Mouse (Mus musculus) intestine, embryonic 16.5 days (tissue): ENCODE data around the gene Gpr137. TPM values are rescaled to one million over a fixed set of nuclear protein-coding genes. Genes with fewer than 3 reads are reported as not detected.

Experiments
- ATAC-seq: fragments of 200-750 bp; cut with Nextera tagmentation; 2 replicates; pipeline ENCODE4 v1.8.0; 2017; ENCODE audit warnings: moderate TSS enrichment, moderate library complexity
- H3K27ac ChIP-seq: fragments of 300-500 bp; sonication (generic); 2 replicates; pipeline ENCODE4 v1.5.1; 2014; ENCODE audit warnings: mild to moderate bottlenecking, low read length
- H3K27me3 ChIP-seq: fragments of 300-500 bp; sonication (generic); replicated peaks from 2 replicates; pipeline ENCODE4 v1.6.1; 2014; ENCODE audit warnings: low read length, control low read depth, mixed read lengths; ENCODE audit not compliant: control insufficient read depth, insufficient read depth
- H3K36me3 ChIP-seq: fragments of 300-500 bp; sonication (generic); 2 replicates; pipeline ENCODE4 v1.6.1; 2014; ENCODE audit warnings: low read length, control low read depth; ENCODE audit not compliant: control insufficient read depth, insufficient read depth
- H3K4me1 ChIP-seq: fragments of 300-500 bp; sonication (generic); 2 replicates; pipeline ENCODE4 v1.6.1; 2014; ENCODE audit warnings: low read length, control low read depth, mixed read lengths; ENCODE audit not compliant: control insufficient read depth, insufficient read depth
- H3K4me2 ChIP-seq: fragments of 300-500 bp; sonication (generic); 2 replicates; pipeline ENCODE4 v1.6.1; 2014; ENCODE audit warnings: low read depth, low read length, control low read depth
- H3K4me3 ChIP-seq: fragments of 300-500 bp; sonication (generic); 2 replicates; pipeline ENCODE4 v1.5.1; 2014; ENCODE audit warnings: mild to moderate bottlenecking, low read length
- H3K9ac ChIP-seq: fragments of 300-500 bp; sonication (generic); 2 replicates; pipeline ENCODE4 v1.6.1; 2014; ENCODE audit warnings: low read depth, low read length
- H3K9me3 ChIP-seq: fragments of 300-500 bp; sonication (generic); 2 replicates; pipeline ENCODE4 v1.6.1; 2016; ENCODE audit warnings: low read length, control low read depth; ENCODE audit not compliant: control insufficient read depth
- WGBS: fragments of 180-500 bp; shearing (Covaris S2); extraction: QIAGEN DNeasy Blood & Tissue Kit; methylation state at CpG from one replicate; pipeline ENCODE4 v1.1.7; 2014; 5-methylcytosine and 5-hydroxymethylcytosine counted together
- polyA plus RNA-seq: library from polyadenylated mRNA; unstranded; fragments of >200 nt; fragmentation: Nextera tagmentation; extraction: Ambion mirVana; gene quantifications from 2 replicates; pipeline ENCODE4 v1.2.1, GENCODE M21; 2015

Gene Gpr137
- polyA plus RNA-seq, 1 experiment from 2014 or later = 21.1 TPM

GRCm38 (mm10) chr19:6919431-6919830 lies 22.8 kb downstream of the Gpr137 start:
- Histone ChIP-seq H3K36me3 (0 out of 2 replicates have a peak, but pooled peaks cover 2% of the 10 kb centered on the region), H3K9ac (peak overlapping the region; percentile 90), H3K27ac (peak overlapping the region; percentile 98), H3K27me3 (peaks cover 7% of the 10 kb centered on the region; the same call in 1 of the 2 replicates), H3K9me3 (no peaks in the 10 kb centered on the region), H3K4me3 (peak overlapping the region; percentile 86), H3K4me1 (peaks cover 22% of the 10 kb centered on the region), H3K4me2 (peak overlapping the region; percentile 85)
- no peak for ATAC-seq

- Histone ChIP-seq H3K27ac (peak overlapping the region; percentile 62; the same call in 1 of the 2 replicates), H3K4me1 (peaks cover 22% of the 10 kb centered on the region), H3K9me3 (no peaks in the 10 kb centered on the region), H3K27me3 (peaks cover under 1% of the 10 kb centered on the region; the same call in 1 of the 2 replicates), H3K4me3 (no peak overlapping the region), H3K4me2 (0 out of 2 replicates have a peak overlapping the region, but pooled peaks have one; percentile 4), H3K36me3 (peaks cover 3% of the 10 kb centered on the region), H3K9ac (no peak overlapping the region)
- ATAC-seq = no peak
- WGBS = 65% methylated on average over 4 of the region's 4 CpGs
These were observed 24.0 kb downstream of the Gpr137 start for GRCm38 (mm10) chr19:6918321-6918720.

GRCm38 (mm10) chr19:6916496-6916895 lies 25.8 kb downstream of the Gpr137 start:
- Histone ChIP-seq H3K9me3 (no peaks in the 10 kb centered on the region), H3K9ac (no peak overlapping the region), H3K36me3 (peaks cover 21% of the 10 kb centered on the region), H3K27me3 (no peaks in the 10 kb centered on the region), H3K4me2 (no peak overlapping the region), H3K4me1 (peaks cover 21% of the 10 kb centered on the region), H3K27ac (no peak overlapping the region), H3K4me3 (no peak overlapping the region)
- 83% methylated on average over 4 of the region's 4 CpGs for WGBS
- no peak for ATAC-seq

DNA sequence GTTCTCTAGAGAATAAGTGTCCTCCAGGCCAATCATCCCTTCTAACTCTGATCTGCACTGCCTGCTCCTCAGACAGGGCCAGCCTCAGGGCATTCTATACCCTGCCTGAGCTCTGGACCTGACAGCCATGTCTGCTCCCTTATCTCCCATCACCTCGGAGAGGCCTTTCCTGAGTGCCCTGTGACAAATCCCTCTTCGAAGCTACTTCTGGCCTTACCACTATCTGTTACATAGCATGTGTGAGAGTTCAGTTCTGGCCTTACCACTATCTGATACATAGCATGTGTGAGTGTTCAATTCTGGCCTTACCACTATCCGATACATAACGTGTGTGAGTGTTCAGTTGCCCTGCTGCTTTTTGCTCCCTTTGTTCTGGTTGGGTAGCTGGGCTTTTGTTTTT lies 27.0 kb downstream of the Gpr137 start:
- peaks cover 21% of the 10 kb centered on the region for H3K4me1 ChIP-seq
- WGBS = 84% methylated on average over 4 of the region's 4 CpGs
- peaks cover 22% of the 10 kb centered on the region for H3K36me3 ChIP-seq
- no peak overlapping the region for H3K9ac ChIP-seq
- no peak overlapping the region for H3K27ac ChIP-seq
- no peak overlapping the region for H3K4me3 ChIP-seq
- no peak for ATAC-seq
- H3K4me2 ChIP-seq = no peak overlapping the region
- no peaks in the 10 kb centered on the region for H3K9me3 ChIP-seq
- H3K27me3 ChIP-seq = no peaks in the 10 kb centered on the region

DNA sequence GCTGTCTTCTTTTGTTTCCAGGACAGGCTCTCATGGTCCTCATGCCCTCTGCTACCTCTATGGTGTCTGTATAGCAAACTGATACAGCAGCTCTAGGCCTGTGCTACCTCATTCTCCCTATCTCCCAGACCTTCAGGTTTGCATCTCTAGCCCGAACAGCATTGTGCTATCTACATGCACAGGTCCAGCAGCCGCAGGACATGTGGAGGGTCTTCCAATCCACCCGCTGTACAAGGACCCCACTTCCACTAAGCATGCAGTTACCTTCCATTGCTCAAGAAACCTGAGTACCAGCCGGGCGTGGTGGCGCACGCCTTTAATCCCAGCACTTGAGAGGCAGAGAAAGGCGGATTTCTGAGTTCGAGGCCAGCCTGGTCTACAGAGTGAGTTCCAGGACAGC lies 27.7 kb downstream of the Gpr137 start:
- ATAC-seq = no peak
- H3K27me3 ChIP-seq = no peaks in the 10 kb centered on the region
- 94% methylated on average over 9 of the region's 9 CpGs for WGBS
- H3K4me2 ChIP-seq = no peak overlapping the region
- H3K9me3 ChIP-seq = no peaks in the 10 kb centered on the region
- H3K9ac ChIP-seq = no peak overlapping the region
- no peak overlapping the region for H3K27ac ChIP-seq
- H3K36me3 ChIP-seq = peaks cover 22% of the 10 kb centered on the region
- no peak overlapping the region for H3K4me3 ChIP-seq
- H3K4me1 ChIP-seq = peaks cover 15% of the 10 kb centered on the region

DNA sequence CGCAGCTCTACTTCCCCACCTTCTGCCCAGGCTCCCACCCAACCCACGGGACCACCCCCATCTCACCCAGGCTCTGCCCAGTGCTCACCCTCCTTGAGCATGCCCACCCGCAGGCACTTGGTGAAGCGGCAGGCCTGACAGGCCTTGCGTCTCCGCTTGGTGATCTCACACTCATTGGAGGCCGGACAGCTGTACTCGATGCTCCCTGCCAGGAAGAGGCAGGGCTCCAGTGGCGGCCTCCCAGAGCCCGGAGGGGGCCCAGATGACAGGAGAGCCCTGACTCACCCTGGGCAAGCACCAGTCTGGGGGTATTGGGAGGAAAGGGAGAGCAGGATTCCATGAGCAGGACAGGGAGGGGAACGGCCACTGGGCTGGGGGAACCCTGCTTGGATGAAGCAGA lies 28.3 kb downstream of the Gpr137 start:
- H3K4me2 ChIP-seq = no peak overlapping the region
- no peaks in the 10 kb centered on the region for H3K27me3 ChIP-seq
- peaks cover 22% of the 10 kb centered on the region for H3K36me3 ChIP-seq
- no peak overlapping the region for H3K4me3 ChIP-seq
- H3K9me3 ChIP-seq = no peaks in the 10 kb centered on the region
- WGBS = 79% methylated on average over 11 of the region's 11 CpGs
- no peak overlapping the region for H3K27ac ChIP-seq
- H3K9ac ChIP-seq = peak overlapping the region; percentile 12; the same call in 1 of the 2 replicates
- no peak for ATAC-seq
- peaks cover 15% of the 10 kb centered on the region for H3K4me1 ChIP-seq

- no peak overlapping the region for H3K4me2 ChIP-seq
- WGBS = 81% methylated on average over 6 of the region's 6 CpGs
- H3K27me3 ChIP-seq = no peaks in the 10 kb centered on the region
- peaks cover 22% of the 10 kb centered on the region for H3K36me3 ChIP-seq
- no peak for ATAC-seq
- no peaks in the 10 kb centered on the region for H3K9me3 ChIP-seq
- no peak overlapping the region for H3K4me3 ChIP-seq
- no peak overlapping the region for H3K9ac ChIP-seq
- H3K27ac ChIP-seq = no peak overlapping the region
- peaks cover 20% of the 10 kb centered on the region for H3K4me1 ChIP-seq
These were observed 29.2 kb downstream of the Gpr137 start for GRCm38 (mm10) chr19:6913036-6913435.

GRCm38 (mm10) chr19:6912205-6912970 lies 29.9 kb downstream of the Gpr137 start:
- no peak overlapping the region for H3K9ac ChIP-seq
- H3K36me3 ChIP-seq = peaks cover 22% of the 10 kb centered on the region
- H3K27ac ChIP-seq = no peak overlapping the region
- no peak for ATAC-seq
- H3K27me3 ChIP-seq = no peaks in the 10 kb centered on the region
- peaks cover 22% of the 10 kb centered on the region for H3K4me1 ChIP-seq
- 93% methylated on average over 15 of the region's 15 CpGs for WGBS
- no peak overlapping the region for H3K4me3 ChIP-seq
- H3K4me2 ChIP-seq = no peak overlapping the region
- H3K9me3 ChIP-seq = no peaks in the 10 kb centered on the region

GRCm38 (mm10) chr19:6911101-6912074 lies 30.9 kb downstream of the Gpr137 start:
- H3K9ac ChIP-seq = peak overlapping the region; percentile 49
- no peaks in the 10 kb centered on the region for H3K9me3 ChIP-seq
- peak overlapping the region; percentile 28 for H3K4me3 ChIP-seq
- H3K27ac ChIP-seq = peak overlapping the region; percentile 23; the same call in 1 of the 2 replicates
- WGBS = 81% methylated on average over 19 of the region's 19 CpGs
- H3K27me3 ChIP-seq = no peaks in the 10 kb centered on the region
- H3K4me1 ChIP-seq = peaks cover 19% of the 10 kb centered on the region
- no peak for ATAC-seq
- peak overlapping the region; percentile 58 for H3K4me2 ChIP-seq
- peaks cover 19% of the 10 kb centered on the region for H3K36me3 ChIP-seq
